ENCODE assay signal across 33 mouse cellular contexts in the genomic region with DNA sequence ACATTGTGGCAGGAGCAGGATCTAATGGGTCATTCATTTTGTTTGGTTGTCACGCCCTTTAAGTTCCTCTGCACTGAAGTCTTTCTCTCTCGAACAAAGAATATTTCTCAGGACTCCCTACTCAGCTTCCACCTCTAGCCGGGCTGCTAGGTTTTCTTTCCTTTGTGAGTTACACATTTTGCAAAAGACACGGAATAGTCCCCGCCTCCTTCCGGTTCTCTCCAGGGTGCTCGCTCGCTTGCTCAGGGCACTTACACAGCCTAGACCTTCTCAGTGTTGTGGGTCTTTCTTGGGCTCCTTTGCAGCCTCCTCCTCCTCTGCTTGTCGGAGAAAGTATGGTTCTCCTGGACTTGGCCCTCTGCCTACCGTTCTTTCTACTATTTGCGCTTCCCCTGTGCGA. TPM values are rescaled to one million over a fixed set of nuclear protein-coding genes. Genes with fewer than 3 reads are reported as not detected.
DNase-seq lines count a peak whose midpoint lies in the region; ATAC-seq lines count a peak whose summit lies in the region.
"Had no signal": no experiment of that assay in that cellular context is flagged by ENCODE, and none has a peak within 500 bp of the region (broad histone marks: within the 10 kb centered on the region; RNA-seq: fewer than 3 reads in every experiment).

No protein-coding gene starts in this region.

- H3K4me3 ChIP-seq in heart, embryonic 10.5 days: peak overlapping the region; percentile 24; the same call in 1 of the 2 replicates
- no peak overlapping the region for H3K4me3 ChIP-seq in heart, embryonic 15.5 days
- H3K4me3 ChIP-seq in lung, embryonic 15.5 days: no peak overlapping the region
- H3K4me3 ChIP-seq: erythroblast, embryonic 14.5 days; kidney, embryonic 15.5 days; layer of hippocampus, adult 2 months; left cerebral cortex, adult 2 months; limb, embryonic 12.5 days; liver, embryonic 13.5 days; megakaryocyte, embryonic 14.5 days; midbrain, embryonic 12.5 days; myocyte; neural tube, embryonic 12.5 days had no signal

- H3K4me1 ChIP-seq in heart, embryonic 10.5 days: 0 out of 2 replicates have a peak, but pooled peaks cover 3% of the 10 kb centered on the region
- no peaks in the 10 kb centered on the region for H3K4me1 ChIP-seq in heart, embryonic 15.5 days (replicated peaks)
- H3K4me1 ChIP-seq in lung, embryonic 15.5 days: no peaks in the 10 kb centered on the region
- H3K4me1 ChIP-seq: kidney, embryonic 15.5 days; limb, embryonic 12.5 days; megakaryocyte, embryonic 14.5 days; midbrain, embryonic 12.5 days; neural tube, embryonic 12.5 days had no signal

- H3K9ac ChIP-seq in heart, embryonic 15.5 days: no peak overlapping the region
- no peak overlapping the region for H3K9ac ChIP-seq in lung, embryonic 15.5 days
- H3K9ac ChIP-seq: kidney, embryonic 15.5 days; limb, embryonic 12.5 days; liver, embryonic 13.5 days; midbrain, embryonic 12.5 days; neural tube, embryonic 12.5 days had no signal

- ATAC-seq in heart, embryonic 15.5 days (replicated peaks; ENCODE audit: insufficient number of reproducible peaks, insufficient read depth, low FRiP score, low read depth): no peak
- ATAC-seq in lung, embryonic 15.5 days (ENCODE audit: borderline replicate concordance, extremely low read depth, low FRiP score, low TSS enrichment): no peak
- ATAC-seq: activated CD4-positive, CD25-positive, alpha-beta regulatory T cell, adult 4 months; forebrain, embryonic 16.5 days; hindbrain, embryonic 16.5 days had no signal

- 56% methylated on average over 12 of the region's 12 CpGs for WGBS in heart, embryonic 10.5 days
- WGBS in heart, embryonic 15.5 days: 51% methylated on average over 12 of the region's 12 CpGs
- WGBS in lung, embryonic 15.5 days: 51% methylated on average over 12 of the region's 12 CpGs

- no peaks in the 10 kb centered on the region; the same call in 1 of the 2 replicates for H3K27me3 ChIP-seq in heart, embryonic 10.5 days (ENCODE audit: insufficient read depth, poor library complexity, severe bottlenecking)
- H3K27me3 ChIP-seq in heart, embryonic 15.5 days: no peaks in the 10 kb centered on the region; the same call in 1 of the 2 replicates
- H3K27me3 ChIP-seq in lung, embryonic 15.5 days: no peaks in the 10 kb centered on the region
- H3K27me3 ChIP-seq: kidney, embryonic 15.5 days; midbrain, embryonic 12.5 days had no signal

- no peaks in the 10 kb centered on the region for H3K9me3 ChIP-seq in heart, embryonic 10.5 days
- H3K9me3 ChIP-seq in heart, embryonic 15.5 days (replicated peaks): no peaks in the 10 kb centered on the region
- no peaks in the 10 kb centered on the region for H3K9me3 ChIP-seq in lung, embryonic 15.5 days
- H3K9me3 ChIP-seq: kidney, embryonic 15.5 days; limb, embryonic 12.5 days; liver, embryonic 13.5 days; midbrain, embryonic 12.5 days; neural tube, embryonic 12.5 days had no signal

- H3K4me2 ChIP-seq in heart, embryonic 15.5 days: peak overlapping the region; percentile 21
- H3K4me2 ChIP-seq in lung, embryonic 15.5 days: peak overlapping the region; percentile 13; the same call in 1 of the 2 replicates
- H3K4me2 ChIP-seq: kidney, embryonic 15.5 days; limb, embryonic 12.5 days; liver, embryonic 13.5 days; midbrain, embryonic 12.5 days; neural tube, embryonic 12.5 days had no signal

- no peak for DNase-seq in heart, embryonic 10.5 days (ENCODE audit: low spot score)
- no peak for DNase-seq in heart, adult 18-20 months
- DNase-seq in heart, adult 11 months: no peak
- no peak for DNase-seq in lung, postnatal 14 days
- DNase-seq in ZHBTc4 (ENCODE audit: low read depth, low spot score): peak; percentile 63
- DNase-seq: adrenal gland, adult 2 months; adrenal gland, postnatal 36 days; cerebellum, adult 18-20 months; cerebellum, postnatal 14 days; gastrocnemius, postnatal 10 days; kidney, adult 18-20 months; kidney, postnatal 25 days; liver, embryonic 13.5 days; lung, adult 2 months; lung, postnatal 4 days; right cerebral cortex, adult 18-20 months; spleen, adult 18-20 months; thymus, adult 2 months; thymus, postnatal 4 days had no signal

- H3K27ac ChIP-seq in heart, embryonic 10.5 days: no peak overlapping the region
- H3K27ac ChIP-seq in heart, embryonic 15.5 days: no peak overlapping the region
- H3K27ac ChIP-seq in lung, embryonic 15.5 days: no peak overlapping the region
- H3K27ac ChIP-seq: kidney, embryonic 15.5 days; layer of hippocampus, adult 2 months; left cerebral cortex, adult 2 months; limb, embryonic 12.5 days; liver, embryonic 13.5 days; midbrain, embryonic 12.5 days; neural tube, embryonic 12.5 days had no signal

- H3K36me3 ChIP-seq in heart, embryonic 10.5 days: no peaks in the 10 kb centered on the region
- no peaks in the 10 kb centered on the region for H3K36me3 ChIP-seq in heart, embryonic 15.5 days
- no peaks in the 10 kb centered on the region for H3K36me3 ChIP-seq in lung, embryonic 15.5 days
- H3K36me3 ChIP-seq: kidney, embryonic 15.5 days; limb, embryonic 12.5 days; liver, embryonic 13.5 days; midbrain, embryonic 12.5 days; neural tube, embryonic 12.5 days had no signal

RNA-seq across cellular contexts. Expression of a gene that starts 13.1 kb away (rescaled TPM):
- polyA plus RNA-seq in heart, embryonic 10.5 days (2016; fragmentation: Nextera tagmentation; extraction: Ambion mirVana): 46.9 and 47.8 TPM in 2 replicates
- total RNA-seq in heart, adult 18-20 months (2021): 10 to 100 TPM; 22.2 to 25.7 TPM
- polyA plus RNA-seq in heart, embryonic 15.5 days (2015; fragmentation: Nextera tagmentation; extraction: Ambion mirVana): 26.7 and 31.9 TPM in 2 replicates
- polyA plus RNA-seq in lung, embryonic 15.5 days (2015; fragmentation: Nextera tagmentation; extraction: Ambion mirVana): 36.1 and 37.4 TPM in 2 replicates
